Mouse (Mus musculus) MEL (cell line): ENCODE measurements around the gene Tbx15.

Experiments used
- EP300 ChIP-seq, 2 experiments: IDR thresholded peaks; 2 replicates each; pipeline ENCODE4 v1.6.1; 2011; ENCODE audit warnings: improper control_type of control experiment in 2 of 2, low read length in 2 of 2, low read depth in 1 of 2, mild to moderate bottlenecking in 1 of 2
- MAFK ChIP-seq: IDR thresholded peaks from 2 replicates; pipeline ENCODE4 v1.6.1; 2011; ENCODE audit warnings: low read depth, mild to moderate bottlenecking, low read length, improper control_type of control experiment, borderline replicate concordance
- MAX ChIP-seq: IDR thresholded peaks from 2 replicates; pipeline ENCODE4 v1.6.1; 2011; ENCODE audit warnings: low read length, improper control_type of control experiment
- MXI1 ChIP-seq: IDR thresholded peaks from 2 replicates; pipeline ENCODE4 v1.6.1; 2011; ENCODE audit warnings: mild to moderate bottlenecking, low read depth, low read length, improper control_type of control experiment
- NELFE ChIP-seq: IDR thresholded peaks from 2 replicates; pipeline ENCODE4 v1.6.1; 2011; ENCODE audit warnings: low read depth, low read length, improper control_type of control experiment
- POLR2A ChIP-seq, 2 experiments: IDR thresholded peaks; 2 replicates each; pipeline ENCODE4 v1.6.1; 2011 to 2012; ENCODE audit warnings: low read length in 2 of 2, mild to moderate bottlenecking in 2 of 2, control low read depth in 1 of 2, improper control_type of control experiment in 1 of 2, low read depth in 1 of 2, moderate library complexity in 1 of 2; ENCODE audit not compliant: control insufficient read depth in 1 of 2, insufficient read depth in 1 of 2, poor library complexity in 1 of 2
- POLR2AphosphoS2 ChIP-seq: IDR thresholded peaks from 2 replicates; pipeline ENCODE4 v1.6.1; 2011; ENCODE audit warnings: low read length, improper control_type of control experiment

DNA sequence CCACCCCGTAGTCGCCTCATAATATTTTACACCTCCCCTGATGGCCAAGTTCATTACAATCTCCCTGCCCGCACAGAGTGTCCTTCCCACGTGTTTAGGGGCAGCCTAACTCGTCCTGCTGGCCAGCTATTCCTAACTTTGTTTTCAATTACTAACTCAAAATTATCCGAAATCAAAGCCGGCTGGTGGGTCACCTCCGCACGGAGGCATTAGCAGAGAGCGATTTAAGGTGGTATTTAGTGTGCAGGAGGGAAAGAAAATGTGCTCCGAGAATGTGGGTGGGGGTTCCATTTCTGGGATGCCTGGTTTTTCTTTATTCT lies 9.3 kb downstream of the Tbx15 start:
- TF ChIP-seq POLR2A (IDR thresholded peaks at IDR 0.05; ENCODE audit: control insufficient read depth in 1 of 2, insufficient read depth in 1 of 2, low read depth in 1 of 2, low read length in 2 of 2, poor library complexity in 1 of 2) (no peak), MXI1 (no peak), POLR2AphosphoS2 (no peak), MAX (no peak), NELFE (no peak), EP300 (IDR thresholded peaks at IDR 0.05; ENCODE audit: low read depth in 1 of 2, low read length in 2 of 2) (no peak), MAFK (no peak)
